Mouse (Mus musculus): ENCODE results near the gene Ugt1a7c.
"Not testable (repeated sequence)": the region's sequence is repeated elsewhere in the genome, so short reads cannot be mapped to it uniquely, and the experiment has no call there.

Gene Ugt1a7c

DNA sequence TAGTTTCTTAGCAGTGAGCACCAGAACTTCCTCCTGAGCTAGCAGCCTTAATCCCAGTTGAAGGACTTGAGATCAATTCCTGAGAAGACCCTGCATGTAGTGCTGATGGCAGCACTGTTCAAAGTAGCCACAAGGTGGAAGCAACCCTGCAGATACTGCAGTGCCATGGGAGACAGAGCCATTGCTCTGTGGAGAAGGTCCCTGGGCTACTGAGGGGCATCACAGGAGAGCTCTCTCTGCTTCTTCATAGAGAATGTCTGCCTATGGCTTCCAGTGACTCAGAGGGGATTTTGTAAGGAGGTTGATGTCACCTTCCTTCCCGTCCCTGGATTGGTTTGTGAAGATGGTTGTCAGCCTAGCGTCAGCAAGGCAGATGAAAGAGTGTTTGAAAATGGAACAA lies 55.3 kb downstream of the Ugt1a7c start:
- in situ Hi-C loops (cut with MboI; ENCODE audit: low pct_unique_long_range_greater_than_20kb in 1 of 2, low sequenced_read_pairs in 2 of 2, unreplicated experiment in 1 of 2): not testable (repeated sequence)

DNA sequence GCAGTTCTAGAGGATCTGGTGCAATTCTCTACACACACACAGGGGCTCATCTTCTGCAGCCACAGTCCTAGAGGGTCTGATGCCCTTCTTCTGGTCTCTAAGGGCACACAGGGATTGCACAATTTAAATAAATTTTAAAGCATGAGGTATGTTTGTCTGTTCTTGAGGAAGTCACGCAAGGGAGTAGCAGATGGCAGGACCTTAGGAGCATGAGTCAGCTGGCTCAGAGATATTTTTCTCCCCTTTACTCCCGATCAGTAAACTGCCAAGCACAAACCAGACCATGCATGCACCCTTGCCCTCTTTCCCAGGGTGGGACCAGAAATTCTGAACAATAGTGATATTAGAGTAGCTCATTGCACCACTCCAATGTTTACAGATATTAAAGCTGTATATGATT lies 63.6 kb downstream of the Ugt1a7c start:
- in situ Hi-C loops (cut with MboI; ENCODE audit: low pct_unique_long_range_greater_than_20kb in 1 of 2, low sequenced_read_pairs in 2 of 2, unreplicated experiment in 1 of 2): no loop called here

- in situ Hi-C loops (cut with MboI; ENCODE audit: low pct_unique_long_range_greater_than_20kb in 1 of 2, low sequenced_read_pairs in 2 of 2, unreplicated experiment in 1 of 2): no loop called here
Observed at GRCm38 (mm10) chr1:88165711-88166110, 70.8 kb downstream of the Ugt1a7c start, which contains the start of gene Ugt1a5. TSS of gene Ugt1a5 (plus strand) at chr1:88166012.

DNA sequence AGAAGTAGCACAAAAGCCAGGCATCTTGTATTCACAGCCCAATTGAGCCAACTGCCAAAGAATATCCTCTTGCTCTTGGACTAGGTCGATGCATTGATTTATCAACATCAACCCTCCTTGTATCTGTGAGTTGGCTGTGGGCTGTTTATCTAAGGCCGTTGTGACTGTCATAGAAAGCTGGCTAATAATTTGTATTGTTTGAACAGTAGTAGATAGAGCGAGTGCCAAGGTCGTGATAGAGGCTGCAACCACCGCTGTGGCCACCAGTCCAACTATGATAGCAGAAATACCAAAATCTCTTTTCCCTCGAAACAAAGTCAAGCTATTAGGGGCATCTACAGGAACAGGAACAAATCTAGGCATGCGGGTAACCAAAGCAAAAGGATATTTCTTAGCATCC lies 77.3 kb downstream of the Ugt1a7c start:
- in situ Hi-C loops (cut with MboI; ENCODE audit: low pct_unique_long_range_greater_than_20kb in 1 of 2, low sequenced_read_pairs in 2 of 2, unreplicated experiment in 1 of 2): not testable (repeated sequence)

GRCm38 (mm10) chr1:88179657-88180056 lies 84.8 kb downstream of the Ugt1a7c start:
- in situ Hi-C loops (cut with MboI; ENCODE audit: low pct_unique_long_range_greater_than_20kb in 1 of 2, low sequenced_read_pairs in 2 of 2, unreplicated experiment in 1 of 2): no loop called here

- in situ Hi-C loops (cut with MboI; ENCODE audit: low pct_unique_long_range_greater_than_20kb in 1 of 2, low sequenced_read_pairs in 2 of 2, unreplicated experiment in 1 of 2): no loop called here
Observed at GRCm38 (mm10) chr1:88186325-88186935, 91.6 kb downstream of the Ugt1a7c start.

DNA sequence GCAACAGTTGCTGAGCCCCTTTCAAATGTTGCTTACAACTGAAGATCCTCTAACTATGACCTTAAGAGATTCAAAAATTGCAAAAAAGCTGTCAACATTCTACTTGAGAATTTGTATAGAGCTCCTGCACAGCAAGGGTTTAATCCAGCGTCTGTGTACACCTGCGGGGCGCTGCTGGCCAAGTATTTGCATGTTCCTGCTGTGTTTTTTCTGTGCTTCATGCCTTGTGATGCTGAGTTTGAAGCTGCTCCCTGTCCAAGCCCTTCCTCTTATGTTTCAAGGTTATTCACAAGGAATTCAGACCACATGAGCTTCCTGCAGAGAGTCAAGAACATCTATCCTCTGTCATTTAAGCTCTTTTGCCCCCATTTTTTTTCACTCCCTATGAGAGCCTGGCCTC lies 97.3 kb downstream of the Ugt1a7c start:
- in situ Hi-C loops (cut with MboI; ENCODE audit: low pct_unique_long_range_greater_than_20kb in 1 of 2, low sequenced_read_pairs in 2 of 2, unreplicated experiment in 1 of 2): no loop called here

DNA sequence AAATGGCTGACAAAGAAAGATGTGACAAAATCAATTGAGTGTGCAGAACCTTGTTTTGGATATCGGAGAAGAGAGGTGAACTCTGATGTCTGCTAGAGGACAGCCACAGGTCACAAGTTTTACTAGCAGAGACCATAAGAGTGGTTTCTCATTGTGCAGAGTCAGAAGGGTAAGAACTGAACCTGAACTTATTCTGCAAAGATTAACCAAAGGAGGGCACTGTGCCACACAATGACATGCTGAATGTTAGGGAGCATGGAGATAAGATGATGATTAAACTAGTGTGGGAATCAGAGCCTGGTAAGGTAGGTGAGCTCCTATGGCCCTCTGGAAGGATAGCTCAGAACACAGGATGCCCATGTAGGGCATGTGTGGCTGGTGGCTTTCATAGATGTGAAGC lies 100.8 kb downstream of the Ugt1a7c start:
- in situ Hi-C loops (cut with MboI; ENCODE audit: low pct_unique_long_range_greater_than_20kb in 1 of 2, low sequenced_read_pairs in 2 of 2, unreplicated experiment in 1 of 2): no loop called here

DNA sequence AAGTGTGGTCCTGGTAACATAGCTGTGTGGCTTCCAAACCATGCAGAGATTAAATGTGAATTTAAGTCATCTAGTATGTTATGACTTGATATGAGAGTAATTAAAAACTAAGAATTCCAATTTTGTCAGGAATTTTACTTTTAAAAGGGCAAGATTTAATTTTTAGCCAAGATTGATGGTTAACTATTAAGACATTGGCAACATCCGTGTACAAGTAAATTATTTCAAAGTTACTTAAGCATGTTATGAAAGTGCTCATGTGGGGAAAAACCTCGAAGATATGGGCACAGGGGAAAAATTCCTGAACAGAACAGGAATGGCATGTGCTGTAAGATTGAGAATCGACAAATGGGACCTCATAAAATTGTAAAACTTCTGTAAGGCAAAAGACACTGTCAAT lies 102.6 kb downstream of the Ugt1a7c start:
- in situ Hi-C loops (cut with MboI; ENCODE audit: low pct_unique_long_range_greater_than_20kb in 1 of 2, low sequenced_read_pairs in 2 of 2, unreplicated experiment in 1 of 2): no loop called here

- in situ Hi-C loops (cut with MboI; ENCODE audit: low pct_unique_long_range_greater_than_20kb in 1 of 2, low sequenced_read_pairs in 2 of 2, unreplicated experiment in 1 of 2): no loop called here
Observed at GRCm38 (mm10) chr1:88199996-88200395, 105.1 kb downstream of the Ugt1a7c start.

- in situ Hi-C loops (cut with MboI; ENCODE audit: low pct_unique_long_range_greater_than_20kb in 1 of 2, low sequenced_read_pairs in 2 of 2, unreplicated experiment in 1 of 2): no loop called here
Observed at GRCm38 (mm10) chr1:88200456-88200855, 105.6 kb downstream of the Ugt1a7c start, which contains the start of gene Ugt1a2. TSS of gene Ugt1a2 (plus strand) at chr1:88200601.

DNA sequence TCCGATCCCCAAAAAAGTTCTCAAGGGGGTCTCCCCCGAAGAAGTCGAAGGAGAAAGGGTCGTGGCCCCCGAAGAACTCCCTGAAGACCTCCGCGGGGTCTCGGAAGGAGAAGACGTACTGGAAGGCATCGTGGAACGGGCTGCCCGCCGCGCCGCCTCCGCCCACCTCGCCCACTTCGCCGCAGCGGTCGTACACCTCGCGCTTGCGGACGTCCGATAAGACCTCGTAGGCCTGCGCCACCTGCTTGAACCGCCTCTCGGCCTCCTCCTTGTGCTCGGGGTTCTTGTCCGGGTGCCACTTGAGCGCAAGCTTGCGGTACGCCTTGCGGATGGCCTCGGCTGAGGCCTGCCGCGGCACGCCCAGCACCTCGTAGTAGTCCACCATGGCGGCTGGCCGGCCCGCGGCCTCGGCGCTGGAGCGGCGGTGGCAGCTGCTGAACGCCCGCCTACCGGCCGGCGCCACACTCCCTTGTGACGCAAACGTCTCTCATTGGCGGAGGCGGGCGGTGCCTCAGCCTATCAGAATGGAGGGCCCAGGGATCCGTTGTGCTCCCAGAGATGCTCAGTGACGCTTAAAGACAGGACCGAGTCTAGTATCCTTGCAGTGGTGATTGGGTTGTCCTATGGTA lies 110.5 kb downstream of the Ugt1a7c start, which contains the start of gene Dnajb3:
TSS of gene Dnajb3 (minus strand) at position 489 of the 629 bp plus-strand sequence.
- in situ Hi-C loops (cut with MboI; ENCODE audit: low pct_unique_long_range_greater_than_20kb in 1 of 2, low sequenced_read_pairs in 2 of 2, unreplicated experiment in 1 of 2): no loop called here

GRCm38 (mm10) chr1:88206843-88207479 lies 112.1 kb downstream of the Ugt1a7c start:
- in situ Hi-C loops (cut with MboI; ENCODE audit: low pct_unique_long_range_greater_than_20kb in 1 of 2, low sequenced_read_pairs in 2 of 2, unreplicated experiment in 1 of 2): no loop called here

GRCm38 (mm10) chr1:88211812-88212211 lies 117.0 kb downstream of the Ugt1a7c start, which contains the start of gene Ugt1a1:
TSS of gene Ugt1a1 (plus strand) at chr1:88211959.
- in situ Hi-C loops (cut with MboI; ENCODE audit: low pct_unique_long_range_greater_than_20kb in 1 of 2, low sequenced_read_pairs in 2 of 2, unreplicated experiment in 1 of 2): no loop called here

- in situ Hi-C loops (cut with MboI; ENCODE audit: low pct_unique_long_range_greater_than_20kb in 1 of 2, low sequenced_read_pairs in 2 of 2, unreplicated experiment in 1 of 2): no loop called here
Observed at GRCm38 (mm10) chr1:88212341-88213045, 117.6 kb downstream of the Ugt1a7c start.

- in situ Hi-C loops (cut with MboI; ENCODE audit: low pct_unique_long_range_greater_than_20kb in 1 of 2, low sequenced_read_pairs in 2 of 2, unreplicated experiment in 1 of 2): no loop called here
Observed at GRCm38 (mm10) chr1:88213061-88213460, 118.2 kb downstream of the Ugt1a7c start.

- in situ Hi-C loops (cut with MboI; ENCODE audit: low pct_unique_long_range_greater_than_20kb in 1 of 2, low sequenced_read_pairs in 2 of 2, unreplicated experiment in 1 of 2): no loop called here
Observed at GRCm38 (mm10) chr1:88213766-88214461, 119.1 kb downstream of the Ugt1a7c start.

GRCm38 (mm10) chr1:88214462-88214952 lies 119.6 kb downstream of the Ugt1a7c start:
- in situ Hi-C loops (cut with MboI; ENCODE audit: low pct_unique_long_range_greater_than_20kb in 1 of 2, low sequenced_read_pairs in 2 of 2, unreplicated experiment in 1 of 2): no loop called here
